In genomic region chr17:16218623-16219022, GRCm38 (mm10) we compare ENCODE assay signal across 14 mouse cellular contexts.
DNase-seq lines count a peak whose midpoint lies in the region; ATAC-seq and TF ChIP-seq lines count a peak whose summit lies in the region.
"Had no signal": no experiment of that assay in that cellular context is flagged by ENCODE, and none has a peak within 500 bp of the region (broad histone marks: within the 10 kb centered on the region; RNA-seq: fewer than 3 reads in every experiment).

No protein-coding gene starts in this region.

- H3K79me3 ChIP-seq in C2C12 (ENCODE audit: low read depth): no peaks in the 10 kb centered on the region

- peak; percentile 89 for ATAC-seq in embryonic facial prominence, embryonic 14.5 days (ENCODE audit: low read depth)
- ATAC-seq in limb, embryonic 13.5 days (ENCODE audit: low FRiP score, low read depth): peak; percentile 81
- ATAC-seq in cerebellum, adult (ENCODE audit: insufficient number of reproducible peaks, low FRiP score, low TSS enrichment): no peak
- ATAC-seq: intestine, postnatal 0 days had no signal

- no peak overlapping the region for H3K4me3 ChIP-seq in C2C12 (ENCODE audit: insufficient read depth, poor library complexity, severe bottlenecking)
- no peak overlapping the region for H3K4me3 ChIP-seq in embryonic facial prominence, embryonic 14.5 days (ENCODE audit: low read depth, low read length)
- no peak overlapping the region for H3K4me3 ChIP-seq in limb, embryonic 13.5 days
- H3K4me3 ChIP-seq in thymus, adult 2 months (ENCODE audit: control insufficient read depth, insufficient read depth, low read length): no peak overlapping the region
- H3K4me3 ChIP-seq: lung, embryonic 15.5 days; neural tube, embryonic 13.5 days had no signal

- no peaks in the 10 kb centered on the region for H3K9me3 ChIP-seq in embryonic facial prominence, embryonic 14.5 days (ENCODE audit: control insufficient read depth, low read length)
- H3K9me3 ChIP-seq in limb, embryonic 13.5 days: no peaks in the 10 kb centered on the region
- H3K9me3 ChIP-seq: lung, embryonic 15.5 days; neural tube, embryonic 13.5 days had no signal

- H3ac ChIP-seq in C2C12 (ENCODE audit: control insufficient read depth, insufficient read length, low read depth): no peak overlapping the region

- no peaks in the 10 kb centered on the region for H3K79me2 ChIP-seq in C2C12 (ENCODE audit: control insufficient read depth, insufficient read depth)

- no peak for TF ChIP-seq CTCF in C2C12 (IDR thresholded peaks at IDR 0.05; ENCODE audit: control insufficient read depth, insufficient read depth, insufficient read length)
- TF ChIP-seq CTCF in thymus, adult 2 months (IDR thresholded peaks at IDR 0.05; ENCODE audit: borderline replicate concordance, control insufficient read depth, extremely low read depth, insufficient read depth, low read length, poor library complexity): no peak

- H3K4me2 ChIP-seq in embryonic facial prominence, embryonic 14.5 days (ENCODE audit: low read depth, low read length): no peak overlapping the region
- no peak overlapping the region for H3K4me2 ChIP-seq in limb, embryonic 13.5 days (replicated peaks)
- H3K4me2 ChIP-seq: lung, embryonic 15.5 days; neural tube, embryonic 13.5 days had no signal

- DNase-seq in heart, adult 18-20 months: peak; percentile 23 to 41
- no peak for DNase-seq in heart, postnatal 4 days
- peak; percentile 87 for DNase-seq in embryonic facial prominence, embryonic 14.5 days (ENCODE audit: low spot score)
- no peak for DNase-seq in thymus, adult 2 months
- DNase-seq in kidney, adult 8-10 months: no peak
- DNase-seq: adrenal gland, adult 2 months; cerebellum, adult 9-10 months; thymus, postnatal 4 days had no signal

- H3K9ac ChIP-seq in embryonic facial prominence, embryonic 14.5 days (ENCODE audit: low read depth, low read length): no peak overlapping the region
- H3K9ac ChIP-seq in limb, embryonic 13.5 days: no peak overlapping the region
- H3K9ac ChIP-seq: lung, embryonic 15.5 days; neural tube, embryonic 13.5 days had no signal

- no peaks in the 10 kb centered on the region for H3K36me3 ChIP-seq in C2C12 (ENCODE audit: control insufficient read depth, insufficient read depth)
- H3K36me3 ChIP-seq in embryonic facial prominence, embryonic 14.5 days (ENCODE audit: control insufficient read depth, insufficient read depth, low read length): no peaks in the 10 kb centered on the region
- H3K36me3 ChIP-seq in limb, embryonic 13.5 days: no peaks in the 10 kb centered on the region
- no peaks in the 10 kb centered on the region for H3K36me3 ChIP-seq in thymus, adult 2 months (ENCODE audit: control insufficient read depth, insufficient read depth, low read length)
- H3K36me3 ChIP-seq: lung, embryonic 15.5 days; neural tube, embryonic 13.5 days had no signal

- no peak for TF ChIP-seq POLR2A in thymus, adult 2 months (IDR thresholded peaks at IDR 0.05; ENCODE audit: control insufficient read depth, extremely low read depth, insufficient read depth, low read length, poor library complexity)

- H3K4me1 ChIP-seq in embryonic facial prominence, embryonic 14.5 days (ENCODE audit: control insufficient read depth, insufficient read depth, low read length): no peaks in the 10 kb centered on the region
- no peaks in the 10 kb centered on the region for H3K4me1 ChIP-seq in limb, embryonic 13.5 days
- H3K4me1 ChIP-seq in thymus, adult 2 months (replicated peaks; ENCODE audit: control insufficient read depth, insufficient read depth, low read length): no peaks in the 10 kb centered on the region
- H3K4me1 ChIP-seq: lung, embryonic 15.5 days; neural tube, embryonic 13.5 days had no signal

- 41% methylated on average over 2 of the region's 2 CpGs for WGBS in embryonic facial prominence, embryonic 14.5 days
- WGBS in limb, embryonic 13.5 days: 39% methylated on average over 2 of the region's 2 CpGs
- 68% methylated on average over 2 of the region's 2 CpGs for WGBS in thymus, adult 2 months

- no peaks in the 10 kb centered on the region for H3K27me3 ChIP-seq in C2C12 (ENCODE audit: control insufficient read depth, insufficient read depth, insufficient read length)
- no peaks in the 10 kb centered on the region for H3K27me3 ChIP-seq in embryonic facial prominence, embryonic 14.5 days (replicated peaks; ENCODE audit: control insufficient read depth, insufficient read depth, low read length)
- H3K27me3 ChIP-seq in limb, embryonic 13.5 days: no peaks in the 10 kb centered on the region
- H3K27me3 ChIP-seq in thymus, adult 2 months (ENCODE audit: control insufficient read depth, insufficient read depth, low read length): no peaks in the 10 kb centered on the region
- H3K27me3 ChIP-seq: lung, embryonic 15.5 days; neural tube, embryonic 13.5 days had no signal

- H3K27ac ChIP-seq in embryonic facial prominence, embryonic 14.5 days (replicated peaks; ENCODE audit: low read depth, low read length): no peak overlapping the region
- peak overlapping the region; percentile 15; the same call in 1 of the 2 replicates for H3K27ac ChIP-seq in limb, embryonic 13.5 days
- H3K27ac ChIP-seq in thymus, adult 2 months (ENCODE audit: control insufficient read depth, insufficient read depth, low read length): no peak overlapping the region
- H3K27ac ChIP-seq: lung, embryonic 15.5 days; neural tube, embryonic 13.5 days had no signal

TF ChIP-seq in C2C12, 6 proteins besides CTCF, POLR2A, EP300 and RAD21:
- TF ChIP-seq MYOD1 (IDR thresholded peaks at IDR 0.05; ENCODE audit: control insufficient read depth, insufficient read length, low read depth) (peak; percentile 99), FOSL1 (IDR thresholded peaks at IDR 0.05; ENCODE audit: insufficient read depth, low read length, poor library complexity, severe bottlenecking) (no peak), CEBPB (IDR thresholded peaks at IDR 0.05; ENCODE audit: low read depth) (peak; percentile 0), MYOG (IDR thresholded peaks at IDR 0.05; ENCODE audit: control insufficient read depth, extremely low read depth, insufficient read length) (no peak), USF1 (IDR thresholded peaks at IDR 0.05; ENCODE audit: low read depth) (no peak), MAX (IDR thresholded peaks at IDR 0.05) (no peak)

Comparison
In these comparisons a context has a peak if more than half of its experiments do, and no peak if none do; other contexts are left out.
1. DNase-seq: peak in heart, adult 18-20 months (2 of 2) and embryonic facial prominence, embryonic 14.5 days (single experiment); none in heart, postnatal 4 days (single experiment), thymus, adult 2 months (single experiment) and kidney, adult 8-10 months (0 of 2).